ENCODE assay signal across 8 mouse cellular contexts in genomic region chr1:121490241-121490640, GRCm38 (mm10). TPM values are rescaled to one million over a fixed set of nuclear protein-coding genes. Genes with fewer than 3 reads are reported as not detected.
DNase-seq lines count a peak whose midpoint lies in the region; ATAC-seq and TF ChIP-seq lines count a peak whose summit lies in the region.

No protein-coding gene starts in this region.

- peak; percentile 53 for TF ChIP-seq CTCF in gastrocnemius, adult 2 months (IDR thresholded peaks at IDR 0.05)
- TF ChIP-seq CTCF in bone marrow, adult 2 months (IDR thresholded peaks at IDR 0.05; ENCODE audit: control insufficient read depth, insufficient read depth, low read length) = peak; percentile 44; the same call in 1 of the 2 replicates

- no peak overlapping the region for H3K27ac ChIP-seq in gastrocnemius, adult 2 months
- no peak overlapping the region for H3K27ac ChIP-seq in bone marrow, adult 2 months (ENCODE audit: control insufficient read depth, insufficient read depth, low read depth, low read length, poor library complexity)
- H3K27ac ChIP-seq in hindbrain, embryonic 13.5 days = no peak overlapping the region

- no peak overlapping the region for H3K4me2 ChIP-seq in hindbrain, embryonic 13.5 days

- no peaks in the 10 kb centered on the region for H3K4me1 ChIP-seq in bone marrow, adult 2 months (ENCODE audit: control insufficient read depth, insufficient read depth, low read length)
- H3K4me1 ChIP-seq in hindbrain, embryonic 13.5 days (replicated peaks) = no peaks in the 10 kb centered on the region

- intact Hi-C loops in gastrocnemius, adult 2 months (cut with DNase I) = no loop called here
- intact Hi-C loops in gastrocnemius, postnatal 36 days (cut with DNase I) = loop anchor here (2.0 kb wide), 1 partner anchor 47 kb away; no protein-coding TSS in a partner anchor
- intact Hi-C loops in left cerebral cortex, postnatal 4 days (cut with DNase I) = no loop called here

- 55% methylated on average over 5 of the region's 5 CpGs for WGBS in bone marrow, adult 2 months
- 35% methylated on average over 5 of the region's 5 CpGs for WGBS in hindbrain, embryonic 13.5 days

- H3K36me3 ChIP-seq in hindbrain, embryonic 13.5 days = peaks cover 85% of the 10 kb centered on the region

- TF ChIP-seq POLR2A in bone marrow, adult 2 months (IDR thresholded peaks at IDR 0.05; ENCODE audit: borderline replicate concordance, control insufficient read depth, low read depth, low read length) = no peak

- peak; percentile 57; the same call in 1 of the 2 replicates for ATAC-seq in hindbrain, embryonic 13.5 days (ENCODE audit: low FRiP score)

- H3K4me3 ChIP-seq in gastrocnemius, adult 2 months = no peak overlapping the region
- H3K4me3 ChIP-seq in bone marrow, adult 2 months (replicated peaks; ENCODE audit: control insufficient read depth, low read depth, low read length) = no peak overlapping the region
- H3K4me3 ChIP-seq in hindbrain, embryonic 13.5 days = no peak overlapping the region

- H3K9me3 ChIP-seq in hindbrain, embryonic 13.5 days = no peaks in the 10 kb centered on the region

- H3K27me3 ChIP-seq in hindbrain, embryonic 13.5 days = no peaks in the 10 kb centered on the region

- peak; percentile 24 for DNase-seq in gastrocnemius, adult 2 months
- DNase-seq in gastrocnemius, postnatal 36 days = no peak
- peak; percentile 7 to 16 for DNase-seq in B cell, adult 2 months
- DNase-seq in left cerebral cortex, postnatal 4 days = peak; percentile 22
- DNase-seq in retina, embryonic 14.5 days (ENCODE audit: low spot score) = peak; percentile 63
- DNase-seq in natural killer cell, adult 2 months (ENCODE audit: low spot score in 2 of 2) = no peak

- H3K9ac ChIP-seq in hindbrain, embryonic 13.5 days = no peak overlapping the region

RNA-seq across cellular contexts. Expression of gene Htr5b, which starts 38.0 kb away (rescaled TPM):
- not detected for total RNA-seq in gastrocnemius, adult 2 months (2021)
- total RNA-seq in gastrocnemius, postnatal 36 days (2021) = not detected
- polyA plus RNA-seq in bone marrow, adult 2 months (2011; ENCODE audit: insufficient read depth, insufficient read length, low replicate concordance, missing spikeins) = not detected in 2 replicates
- 0.49 and 0.58 TPM in 2 replicates for polyA plus RNA-seq in hindbrain, embryonic 13.5 days (2015; fragmentation: Nextera tagmentation; extraction: Ambion mirVana)
- 1 to 10 TPM; 1.7 to 2.7 TPM for total RNA-seq in left cerebral cortex, postnatal 4 days (2021)

RNA-seq across cellular contexts. Expression of gene Ccdc93, which starts 59.4 kb away (rescaled TPM):
- total RNA-seq in gastrocnemius, adult 2 months (2021) = 10 to 100 TPM in 1 of 2 experiments, 1 to 10 TPM in 1; 9.6 to 11.5 TPM
- 1 to 10 TPM; 8.9 to 9.2 TPM for total RNA-seq in gastrocnemius, postnatal 36 days (2021)
- polyA plus RNA-seq in bone marrow, adult 2 months (2011; ENCODE audit: insufficient read depth, insufficient read length, low replicate concordance, missing spikeins) = 3.5 and 4.7 TPM in 2 replicates
- 11.9 TPM in 2 replicates for polyA plus RNA-seq in hindbrain, embryonic 13.5 days (2015; fragmentation: Nextera tagmentation; extraction: Ambion mirVana)
- 10 to 100 TPM; 28.8 to 30.6 TPM for total RNA-seq in left cerebral cortex, postnatal 4 days (2021)

Comparison
In these comparisons a context has a peak if more than half of its experiments do, and no peak if none do; other contexts are left out.
1. DNase-seq: peak in gastrocnemius, adult 2 months (single experiment), B cell, adult 2 months (2 of 2), left cerebral cortex, postnatal 4 days (single experiment) and retina, embryonic 14.5 days (single experiment); none in gastrocnemius, postnatal 36 days (0 of 2) and natural killer cell, adult 2 months (0 of 2).